Mouse (Mus musculus): ENCODE data around the gene Serpina3m. TPM values are rescaled to one million over a fixed set of nuclear protein-coding genes. Genes with fewer than 3 reads are reported as not detected.
"Not testable (repeated sequence)": the region's sequence is repeated elsewhere in the genome, so short reads cannot be mapped to it uniquely, and the experiment has no call there.

The Serpina3m gene
- polyA plus RNA-seq, 1 experiment from 2014 or later, result not detected

DNA sequence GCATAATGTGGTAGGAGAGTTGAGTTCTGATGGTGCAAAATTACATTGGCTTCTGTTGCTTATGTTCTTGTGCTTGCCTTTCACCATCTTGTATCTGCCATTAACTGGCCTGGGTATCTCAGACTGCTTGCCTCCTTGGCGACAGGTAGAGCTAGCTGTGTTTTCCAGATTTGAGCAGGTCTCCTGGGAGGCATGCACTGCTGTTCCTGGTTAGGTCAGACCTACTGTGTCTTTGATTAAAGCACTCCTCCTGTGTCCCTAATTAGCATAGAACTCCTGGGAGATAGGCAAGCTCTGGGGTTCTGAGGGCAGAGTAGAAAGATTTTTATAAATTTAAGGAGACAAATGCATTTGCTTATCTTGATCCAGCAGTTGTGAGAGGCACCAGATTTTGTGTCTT, 6.6 kb upstream of the Serpina3m start:
- Histone ChIP-seq H3K4me1 (replicated peaks; ENCODE audit: insufficient read depth, low read length) (no peaks in the 10 kb centered on the region), H3K36me3 (ENCODE audit: insufficient read depth, low read length) (no peaks in the 10 kb centered on the region), H3K4me2 (ENCODE audit: low read length) (no peak overlapping the region), H3K9me3 (replicated peaks; ENCODE audit: low read length) (no peaks in the 10 kb centered on the region), H3K4me3 (replicated peaks; ENCODE audit: low read depth, low read length) (no peak overlapping the region), H3K27ac (no peak overlapping the region), H3K9ac (ENCODE audit: low read depth, low read length) (no peak overlapping the region), H3K27me3 (ENCODE audit: insufficient read depth, low read length) (no peaks in the 10 kb centered on the region)
- no peak for ATAC-seq (replicated peaks; ENCODE audit: low FRiP score, low read depth)
- no peak for TF ChIP-seq CTCF (IDR thresholded peaks at IDR 0.05; ENCODE audit: low read depth)
- DNase-seq (ENCODE audit: low spot score), result no peak
- WGBS, result 56% methylated on average over 1 of the region's 1 CpGs

DNA sequence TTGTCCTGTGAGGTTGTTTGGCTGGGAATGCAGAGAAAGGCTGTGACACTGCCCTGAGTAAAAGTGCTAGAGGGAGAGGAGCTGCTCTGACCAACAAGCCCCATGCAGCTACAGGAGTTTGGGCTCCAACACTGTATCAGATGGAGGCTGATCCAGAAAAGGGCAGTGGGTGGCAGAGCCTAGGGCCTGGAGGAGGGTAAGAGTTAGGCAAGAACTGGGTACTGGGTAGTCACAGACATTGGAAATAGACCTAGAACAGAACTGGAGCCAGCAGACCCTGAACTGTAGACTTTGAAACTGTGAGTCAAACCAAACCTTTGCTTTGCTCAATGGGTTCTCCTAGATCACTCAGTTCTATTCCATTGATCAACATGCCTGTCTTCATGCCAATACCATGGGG, 1.4 kb upstream of the Serpina3m start:
- DNase-seq (ENCODE audit: low spot score); H3K4me1 ChIP-seq (replicated peaks; ENCODE audit: insufficient read depth, low read length); ATAC-seq (replicated peaks; ENCODE audit: low FRiP score, low read depth); H3K27ac ChIP-seq; H3K9ac ChIP-seq (ENCODE audit: low read depth, low read length); H3K9me3 ChIP-seq (replicated peaks; ENCODE audit: low read length); H3K27me3 ChIP-seq (ENCODE audit: insufficient read depth, low read length); H3K4me2 ChIP-seq (ENCODE audit: low read length); H3K4me3 ChIP-seq (replicated peaks; ENCODE audit: low read depth, low read length); H3K36me3 ChIP-seq (ENCODE audit: insufficient read depth, low read length): not testable (repeated sequence)

DNA sequence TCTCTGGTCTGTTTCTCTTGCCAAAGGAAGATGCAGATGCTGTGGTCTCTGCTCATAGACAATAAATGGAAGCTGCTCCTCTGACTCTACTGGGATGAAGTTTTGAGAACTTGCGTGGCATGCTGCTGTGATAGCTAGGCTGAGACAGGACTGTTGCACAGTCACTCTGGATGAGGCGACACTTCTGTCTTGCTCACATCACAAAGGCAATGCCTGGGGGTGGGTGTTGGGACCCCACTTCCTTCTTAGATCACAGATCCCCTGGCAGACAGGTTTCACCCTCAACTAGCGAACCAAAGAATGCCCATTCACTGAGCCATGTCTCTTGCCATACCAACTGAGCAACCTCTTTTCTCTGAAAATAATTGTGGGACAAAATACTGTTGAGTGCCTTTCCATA, 419 bp downstream of the Serpina3m start:
- no peaks in the 10 kb centered on the region for H3K4me1 ChIP-seq (replicated peaks; ENCODE audit: insufficient read depth, low read length)
- no peak for TF ChIP-seq CTCF (IDR thresholded peaks at IDR 0.05; ENCODE audit: low read depth)
- DNase-seq (ENCODE audit: low spot score) (no peak), ATAC-seq (replicated peaks; ENCODE audit: low FRiP score, low read depth) (no peak)
- no peaks in the 10 kb centered on the region for H3K27me3 ChIP-seq (ENCODE audit: insufficient read depth, low read length)
- 86% methylated on average over 3 of the region's 3 CpGs for WGBS
- H3K4me3 ChIP-seq (replicated peaks; ENCODE audit: low read depth, low read length), result no peak overlapping the region
- H3K9ac ChIP-seq (ENCODE audit: low read depth, low read length), result no peak overlapping the region
- no peaks in the 10 kb centered on the region for H3K36me3 ChIP-seq (ENCODE audit: insufficient read depth, low read length)
- H3K27ac ChIP-seq, result no peak overlapping the region
- no peaks in the 10 kb centered on the region for H3K9me3 ChIP-seq (replicated peaks; ENCODE audit: low read length)
- H3K4me2 ChIP-seq (ENCODE audit: low read length), result no peak overlapping the region

DNA sequence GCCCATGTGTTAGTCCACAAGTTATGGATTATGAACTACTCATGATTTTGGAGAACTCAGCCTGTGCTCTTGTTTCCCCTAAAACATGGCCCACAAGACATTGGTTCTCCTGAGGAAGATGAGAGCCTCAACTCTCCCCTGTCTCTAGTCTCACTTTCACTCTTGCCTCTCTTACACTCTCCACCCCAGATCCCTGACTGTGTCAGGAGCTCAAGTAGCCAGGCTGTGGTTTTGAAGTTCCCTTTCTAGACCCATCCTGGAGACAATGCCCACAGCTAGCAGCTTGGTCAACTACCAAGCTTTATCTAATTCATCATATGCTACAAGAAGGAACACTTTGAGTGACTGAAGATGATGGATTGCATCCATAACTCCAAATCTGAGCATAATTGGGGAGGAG, 4.2 kb downstream of the Serpina3m start:
- not testable (repeated sequence) for DNase-seq (ENCODE audit: low spot score); ATAC-seq (replicated peaks; ENCODE audit: low FRiP score, low read depth); H3K4me1 ChIP-seq (replicated peaks; ENCODE audit: insufficient read depth, low read length); H3K36me3 ChIP-seq (ENCODE audit: insufficient read depth, low read length); H3K9me3 ChIP-seq (replicated peaks; ENCODE audit: low read length); H3K9ac ChIP-seq (ENCODE audit: low read depth, low read length); H3K27ac ChIP-seq; H3K4me2 ChIP-seq (ENCODE audit: low read length); H3K27me3 ChIP-seq (ENCODE audit: insufficient read depth, low read length); H3K4me3 ChIP-seq (replicated peaks; ENCODE audit: low read depth, low read length)

DNA sequence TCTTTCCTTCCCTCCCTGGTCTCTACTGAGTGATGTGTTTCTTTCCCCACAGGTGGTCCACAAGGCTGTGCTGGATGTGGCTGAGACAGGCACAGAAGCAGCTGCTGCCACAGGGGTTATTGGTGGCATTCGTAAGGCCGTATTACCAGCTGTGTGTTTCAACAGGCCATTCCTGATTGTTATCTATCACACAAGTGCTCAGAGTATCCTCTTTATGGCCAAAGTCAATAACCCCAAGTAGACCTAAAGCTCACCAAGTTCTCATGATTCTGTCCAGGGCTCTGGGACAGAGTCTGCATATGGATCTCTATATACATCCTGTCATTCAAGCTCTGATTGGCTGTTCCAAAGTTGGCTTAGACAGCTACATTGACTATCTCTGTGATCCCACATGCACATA, 6.9 kb downstream of the Serpina3m start:
- DNase-seq (ENCODE audit: low spot score), result no peak
- WGBS, result 80% methylated on average over 2 of the region's 2 CpGs
- no peak for ATAC-seq (replicated peaks; ENCODE audit: low FRiP score, low read depth)
- Histone ChIP-seq H3K4me3 (replicated peaks; ENCODE audit: low read depth, low read length) (no peak overlapping the region), H3K9ac (ENCODE audit: low read depth, low read length) (no peak overlapping the region), H3K27ac (no peak overlapping the region), H3K4me1 (replicated peaks; ENCODE audit: insufficient read depth, low read length) (no peaks in the 10 kb centered on the region), H3K4me2 (ENCODE audit: low read length) (no peak overlapping the region), H3K27me3 (ENCODE audit: insufficient read depth, low read length) (no peaks in the 10 kb centered on the region), H3K36me3 (ENCODE audit: insufficient read depth, low read length) (no peaks in the 10 kb centered on the region), H3K9me3 (replicated peaks; ENCODE audit: low read length) (no peaks in the 10 kb centered on the region)
- TF ChIP-seq CTCF (IDR thresholded peaks at IDR 0.05; ENCODE audit: low read depth), result no peak

DNA sequence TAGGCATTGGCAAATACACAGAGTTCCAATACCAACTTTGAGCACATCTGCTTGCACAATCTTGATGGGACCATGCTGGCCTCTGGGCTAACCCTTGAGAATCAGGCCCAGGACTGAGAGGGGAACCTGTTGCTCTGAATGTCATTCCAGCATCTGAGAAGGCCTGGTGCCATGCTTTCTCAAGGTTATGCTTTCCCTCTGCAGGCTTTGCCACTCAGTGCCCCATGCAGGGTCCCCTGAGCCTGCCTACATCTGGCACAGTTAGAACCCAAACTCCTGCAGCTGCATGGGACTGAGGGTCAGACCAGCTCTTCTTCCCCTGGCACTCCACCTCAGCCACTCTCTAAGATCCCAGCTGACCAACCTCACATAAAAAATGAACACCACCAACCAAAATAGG, 7.4 kb downstream of the Serpina3m start:
- no peak overlapping the region for H3K9ac ChIP-seq (ENCODE audit: low read depth, low read length)
- DNase-seq (ENCODE audit: low spot score) (no peak), ATAC-seq (replicated peaks; ENCODE audit: low FRiP score, low read depth) (no peak)
- TF ChIP-seq CTCF (IDR thresholded peaks at IDR 0.05; ENCODE audit: low read depth), result no peak
- H3K4me3 ChIP-seq (replicated peaks; ENCODE audit: low read depth, low read length), result no peak overlapping the region
- H3K4me2 ChIP-seq (ENCODE audit: low read length), result no peak overlapping the region
- no peaks in the 10 kb centered on the region for H3K27me3 ChIP-seq (ENCODE audit: insufficient read depth, low read length)
- no peak overlapping the region for H3K27ac ChIP-seq
- no peaks in the 10 kb centered on the region for H3K4me1 ChIP-seq (replicated peaks; ENCODE audit: insufficient read depth, low read length)
- no peaks in the 10 kb centered on the region for H3K9me3 ChIP-seq (replicated peaks; ENCODE audit: low read length)
- H3K36me3 ChIP-seq (ENCODE audit: insufficient read depth, low read length), result no peaks in the 10 kb centered on the region

DNA sequence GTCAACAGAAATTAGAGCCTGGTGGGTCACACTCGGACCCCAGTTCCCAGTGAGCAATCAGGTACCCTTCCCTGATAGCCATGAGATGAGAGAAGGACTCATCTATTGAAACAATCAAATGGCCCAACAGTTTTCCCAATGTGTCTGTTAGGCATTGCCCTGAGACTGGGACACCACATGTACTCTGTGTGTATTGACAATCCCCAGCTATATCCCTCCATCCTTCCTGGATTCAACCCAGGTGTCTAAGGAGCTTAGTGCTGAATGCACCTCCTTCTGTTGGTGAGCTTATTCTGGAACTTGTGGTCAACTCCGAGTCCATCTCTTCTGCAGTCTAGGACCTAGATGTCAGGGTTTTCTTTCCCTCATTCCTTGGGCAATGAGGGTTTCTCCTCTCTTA, 8.8 kb downstream of the Serpina3m start:
- no peak for TF ChIP-seq CTCF (IDR thresholded peaks at IDR 0.05; ENCODE audit: low read depth)

More for the DNA sequence above, 8.8 kb downstream of the Serpina3m start:
- H3K4me2 ChIP-seq (ENCODE audit: low read length), result no peak overlapping the region
- H3K27me3 ChIP-seq (ENCODE audit: insufficient read depth, low read length), result no peaks in the 10 kb centered on the region
- ATAC-seq (replicated peaks; ENCODE audit: low FRiP score, low read depth) (no peak), DNase-seq (ENCODE audit: low spot score) (no peak)
- H3K4me3 ChIP-seq (replicated peaks; ENCODE audit: low read depth, low read length), result no peak overlapping the region
- no peak overlapping the region for H3K27ac ChIP-seq
- no peaks in the 10 kb centered on the region for H3K4me1 ChIP-seq (replicated peaks; ENCODE audit: insufficient read depth, low read length)
- no peak overlapping the region for H3K9ac ChIP-seq (ENCODE audit: low read depth, low read length)
- no peaks in the 10 kb centered on the region for H3K36me3 ChIP-seq (ENCODE audit: insufficient read depth, low read length)
- no peaks in the 10 kb centered on the region for H3K9me3 ChIP-seq (replicated peaks; ENCODE audit: low read length)
- 78% methylated on average over 2 of the region's 2 CpGs for WGBS
